Mouse (Mus musculus) embryonic facial prominence, embryonic 14.5 days (tissue): ENCODE data around the gene Slc44a3. TPM values are rescaled to one million over a fixed set of nuclear protein-coding genes. Genes with fewer than 3 reads are reported as not detected.
A peak's percentile ranks its signal among the peaks of the same experiment; 100 is the strongest.

Source experiments
- ATAC-seq: fragments of 200-750 bp; cut with Nextera tagmentation; 2 replicates; pipeline ENCODE4 v1.8.0; 2017; ENCODE audit warnings: low read depth, moderate number of reproducible peaks, moderate TSS enrichment
- DNase-seq: peaks from one replicate; pipeline ENCODE4 v3.0.0-alpha.2; 2015; ENCODE audit warnings: low spot score
- H3K27ac ChIP-seq: fragments of 300-500 bp; sonication (generic); replicated peaks from 2 replicates; pipeline ENCODE4 v1.5.1; 2014; ENCODE audit warnings: low read depth, mild to moderate bottlenecking, low read length, moderate library complexity
- H3K27me3 ChIP-seq: fragments of 300-500 bp; sonication (generic); replicated peaks from 2 replicates; pipeline ENCODE4 v1.6.1; 2014; ENCODE audit warnings: low read length; ENCODE audit not compliant: control insufficient read depth, insufficient read depth
- H3K36me3 ChIP-seq: fragments of 300-500 bp; sonication (generic); 2 replicates; pipeline ENCODE4 v1.6.1; 2014; ENCODE audit warnings: low read length, mixed read lengths; ENCODE audit not compliant: control insufficient read depth, insufficient read depth
- H3K4me1 ChIP-seq: fragments of 300-500 bp; sonication (generic); 2 replicates; pipeline ENCODE4 v1.6.1; 2014; ENCODE audit warnings: antibody characterized with exemption, low read length; ENCODE audit not compliant: control insufficient read depth, insufficient read depth
- H3K4me2 ChIP-seq: fragments of 300-500 bp; sonication (generic); 2 replicates; pipeline ENCODE4 v1.6.1; 2014; ENCODE audit warnings: low read depth, mild to moderate bottlenecking, low read length, moderate library complexity, mixed read lengths
- H3K4me3 ChIP-seq: fragments of 300-500 bp; sonication (generic); 2 replicates; pipeline ENCODE4 v1.5.1; 2014; ENCODE audit warnings: low read depth, mild to moderate bottlenecking, low read length
- H3K9ac ChIP-seq: fragments of 300-500 bp; sonication (generic); 2 replicates; pipeline ENCODE4 v1.6.1; 2014; ENCODE audit warnings: low read depth, mild to moderate bottlenecking, low read length, moderate library complexity, mixed read lengths
- H3K9me3 ChIP-seq: fragments of 300-500 bp; sonication (generic); 2 replicates; pipeline ENCODE4 v1.6.1; 2016; ENCODE audit warnings: low read length; ENCODE audit not compliant: control insufficient read depth
- whole genome bisulfite sequencing: fragments of 180-500 bp; shearing (Covaris S2); extraction: QIAGEN DNeasy Blood & Tissue Kit; methylation state at CpG from one replicate; pipeline ENCODE4 v1.1.7; 2014; 5-methylcytosine and 5-hydroxymethylcytosine counted together
- polyA plus RNA-seq: library from polyadenylated mRNA; unstranded; fragments of >200 nt; fragmentation: Nextera tagmentation; extraction: Ambion mirVana; gene quantifications from 2 replicates; pipeline ENCODE4 v1.2.1, GENCODE M21; 2014

The Slc44a3 gene
- polyA plus RNA-seq, 1 experiment from 2014 or later = 6.4 TPM

- ATAC-seq = peak; percentile 63; the same call in 1 of the 2 replicates
- H3K9me3 ChIP-seq = no peaks in the 10 kb centered on the region
- WGBS = 50% methylated on average over 14 of the region's 14 CpGs
- H3K4me2 ChIP-seq = no peak overlapping the region
- H3K4me3 ChIP-seq = no peak overlapping the region
- H3K36me3 ChIP-seq = no peaks in the 10 kb centered on the region
- no peak overlapping the region for H3K9ac ChIP-seq
- peak overlapping the region; percentile 35 for H3K27ac ChIP-seq
- no peak for DNase-seq
- H3K27me3 ChIP-seq = no peaks in the 10 kb centered on the region
- H3K4me1 ChIP-seq = peaks cover 6% of the 10 kb centered on the region
These were observed 114.6 kb downstream of the Slc44a3 start for GRCm38 (mm10) chr3:121417379-121418250.

GRCm38 (mm10) chr3:121416171-121417154 is 115.7 kb downstream of the Slc44a3 start:
- DNase-seq (no peak), ATAC-seq (no peak)
- H3K36me3 ChIP-seq = no peaks in the 10 kb centered on the region
- H3K4me3 ChIP-seq = no peak overlapping the region
- H3K9me3 ChIP-seq = no peaks in the 10 kb centered on the region
- WGBS = 78% methylated on average over 5 of the region's 5 CpGs
- peaks cover 6% of the 10 kb centered on the region for H3K4me1 ChIP-seq
- H3K27ac ChIP-seq = no peak overlapping the region
- H3K27me3 ChIP-seq = no peaks in the 10 kb centered on the region
- H3K4me2 ChIP-seq = no peak overlapping the region
- H3K9ac ChIP-seq = no peak overlapping the region

GRCm38 (mm10) chr3:121411450-121411849 is 120.8 kb downstream of the Slc44a3 start:
- Histone ChIP-seq H3K9ac (no peak overlapping the region), H3K9me3 (no peaks in the 10 kb centered on the region), H3K4me2 (no peak overlapping the region), H3K36me3 (no peaks in the 10 kb centered on the region), H3K4me3 (no peak overlapping the region), H3K4me1 (peaks cover 9% of the 10 kb centered on the region; the same call in 1 of the 2 replicates), H3K27me3 (no peaks in the 10 kb centered on the region), H3K27ac (no peak overlapping the region)
- 82% methylated on average over 6 of the region's 6 CpGs for WGBS
- ATAC-seq = no peak
- no peak for DNase-seq

Other genes with a start within 250 kb of the Slc44a3 start
- gene Tmem56, start 249.3 kb downstream of the Slc44a3 start, polyA plus RNA-seq = 1.6 and 3.0 TPM in 2 replicates
- gene Alg14, start 240.6 kb downstream of the Slc44a3 start, polyA plus RNA-seq = 38.8 and 49.6 TPM in 2 replicates
- 870 and 944 TPM in 2 replicates for gene Cnn3, start 105.9 kb downstream of the Slc44a3 start, polyA plus RNA-seq
- gene 4930432M17Rik, start 138.4 kb upstream of the Slc44a3 start, polyA plus RNA-seq = not detected in 2 replicates
- 22.3 and 25.7 TPM in 2 replicates for gene F3, start 191.1 kb upstream of the Slc44a3 start, polyA plus RNA-seq